Mouse (Mus musculus): ENCODE measurements around the gene Ucn3. TPM values are rescaled to one million over a fixed set of nuclear protein-coding genes. Genes with fewer than 3 reads are reported as not detected.
A peak's percentile ranks its signal among the peaks of the same experiment; 100 is the strongest.

Gene Ucn3
- polyA plus RNA-seq, 2 experiments: not detected

DNA sequence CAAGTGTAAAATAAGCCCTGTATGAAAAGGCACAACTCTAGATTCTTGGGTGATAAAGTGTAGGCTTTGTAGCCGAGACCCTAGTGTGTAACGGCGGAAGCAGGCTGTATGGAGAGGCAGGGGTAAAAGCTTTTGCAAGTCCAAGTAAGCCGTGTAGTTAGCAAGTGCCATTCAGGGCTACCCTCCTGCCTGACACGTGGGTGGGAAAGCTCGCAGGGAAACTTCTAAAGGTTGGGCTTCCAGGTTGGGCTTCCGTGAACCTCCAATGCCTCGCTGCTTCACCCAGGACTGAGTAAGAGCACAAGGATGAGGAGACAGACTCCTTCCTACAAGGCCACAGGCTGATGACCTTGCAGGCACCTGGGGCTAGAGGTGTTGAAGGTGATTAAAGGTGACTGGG lies 50.6 kb downstream of the Ucn3 start:
- Histone ChIP-seq H3K4me3 (replicated peaks; ENCODE audit: low read length) (no peak overlapping the region), H3K4me1 (ENCODE audit: control insufficient read depth, insufficient read depth, low read length) (peaks cover 10% of the 10 kb centered on the region), H3K9me3 (ENCODE audit: control insufficient read depth, low read length) (no peaks in the 10 kb centered on the region), H3K4me2 (replicated peaks; ENCODE audit: low read depth, low read length, severe bottlenecking) (no peak overlapping the region), H3K9ac (ENCODE audit: low read depth, low read length, severe bottlenecking) (no peak overlapping the region), H3K27ac (replicated peaks; ENCODE audit: low read depth, low read length) (no peak overlapping the region), H3K36me3 (ENCODE audit: control insufficient read depth, insufficient read depth, low read length) (peaks cover 5% of the 10 kb centered on the region), H3K27me3 (ENCODE audit: control insufficient read depth, insufficient read depth, low read length) (no peaks in the 10 kb centered on the region)
- DNase-seq (ENCODE audit: low spot score) (no peak), ATAC-seq (ENCODE audit: low FRiP score, low read depth) (no peak)
- 63% methylated on average over 8 of the region's 8 CpGs for WGBS
- no peak for TF ChIP-seq POLR2A (IDR thresholded peaks at IDR 0.05; ENCODE audit: borderline replicate concordance, extremely low read depth, insufficient read depth, insufficient read length)

DNA sequence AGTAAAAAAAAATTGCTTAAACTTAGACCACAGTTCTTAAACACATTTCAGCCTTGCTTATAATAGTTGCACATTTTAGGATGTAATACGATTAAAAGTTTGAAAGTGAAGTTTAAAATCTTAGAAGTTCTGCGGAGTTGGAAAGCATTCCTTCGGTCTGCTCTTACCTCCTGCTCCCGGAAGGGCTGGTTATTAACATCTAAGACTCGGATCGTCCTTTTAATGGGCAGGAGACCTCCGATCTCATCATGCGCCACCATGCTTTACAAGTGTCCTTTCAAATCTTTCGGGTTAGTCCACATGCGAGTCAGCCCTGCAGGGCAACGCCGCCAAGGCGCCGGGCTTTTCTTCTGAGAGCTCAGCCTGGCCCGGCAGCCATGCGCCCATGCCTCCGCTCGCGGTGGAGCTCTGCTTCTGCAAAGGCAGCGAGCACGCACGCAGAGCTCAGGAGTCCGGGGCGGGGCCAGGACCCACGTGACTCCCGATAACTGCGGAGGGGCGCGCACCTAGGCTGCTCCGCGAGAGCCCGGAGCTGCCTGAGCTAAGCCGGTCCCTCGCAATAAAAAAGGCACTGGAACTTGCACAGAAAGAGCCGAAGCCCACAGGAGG lies 51.9 kb downstream of the Ucn3 start:
- Histone ChIP-seq H3K9ac (ENCODE audit: low read depth, low read length, severe bottlenecking) (peak overlapping the region; percentile 83), H3K4me3 (replicated peaks; ENCODE audit: low read length) (peak overlapping the region; percentile 71), H3K4me2 (replicated peaks; ENCODE audit: low read depth, low read length, severe bottlenecking) (peak overlapping the region; percentile 54), H3K4me1 (ENCODE audit: control insufficient read depth, insufficient read depth, low read length) (peaks cover 10% of the 10 kb centered on the region), H3K36me3 (ENCODE audit: control insufficient read depth, insufficient read depth, low read length) (peaks cover 8% of the 10 kb centered on the region), H3K27ac (replicated peaks; ENCODE audit: low read depth, low read length) (peak overlapping the region; percentile 86), H3K9me3 (ENCODE audit: control insufficient read depth, low read length) (no peaks in the 10 kb centered on the region), H3K27me3 (ENCODE audit: control insufficient read depth, insufficient read depth, low read length) (no peaks in the 10 kb centered on the region)
- under 1% methylated on average over 35 of the region's 35 CpGs for WGBS
- peak; percentile 94 for DNase-seq (ENCODE audit: low spot score)
- ATAC-seq (ENCODE audit: low FRiP score, low read depth): peak; percentile 95
- peak; percentile 98 for TF ChIP-seq POLR2A (IDR thresholded peaks at IDR 0.05; ENCODE audit: borderline replicate concordance, extremely low read depth, insufficient read depth, insufficient read length)

DNA sequence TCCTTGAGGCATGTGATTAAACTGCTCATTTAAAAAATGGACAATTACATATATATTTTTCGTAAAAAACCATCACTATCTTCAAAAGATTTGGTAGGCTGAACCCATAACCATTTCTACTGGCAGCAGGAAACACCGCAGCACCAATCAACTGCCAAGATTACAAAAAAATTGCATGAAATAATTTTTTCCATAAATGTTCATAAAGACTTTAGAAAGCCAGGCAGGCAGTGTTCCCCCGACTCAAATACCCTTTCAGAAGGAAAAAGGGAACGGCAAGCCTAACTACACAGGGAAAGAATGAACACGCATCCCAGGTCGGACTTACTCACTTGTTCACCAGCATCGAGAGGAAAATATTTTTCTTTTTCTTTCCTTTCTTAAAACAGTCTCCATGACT lies 52.5 kb downstream of the Ucn3 start:
- peak overlapping the region; percentile 54 for H3K4me2 ChIP-seq (replicated peaks; ENCODE audit: low read depth, low read length, severe bottlenecking)
- no peak for TF ChIP-seq POLR2A (IDR thresholded peaks at IDR 0.05; ENCODE audit: borderline replicate concordance, extremely low read depth, insufficient read depth, insufficient read length)
- 11% methylated on average over 7 of the region's 7 CpGs for WGBS
- H3K9me3 ChIP-seq (ENCODE audit: control insufficient read depth, low read length): no peaks in the 10 kb centered on the region
- H3K4me3 ChIP-seq (replicated peaks; ENCODE audit: low read length): peak overlapping the region; percentile 71
- peak overlapping the region; percentile 86 for H3K27ac ChIP-seq (replicated peaks; ENCODE audit: low read depth, low read length)
- peaks cover 10% of the 10 kb centered on the region for H3K4me1 ChIP-seq (ENCODE audit: control insufficient read depth, insufficient read depth, low read length)
- H3K27me3 ChIP-seq (ENCODE audit: control insufficient read depth, insufficient read depth, low read length): no peaks in the 10 kb centered on the region
- peaks cover 15% of the 10 kb centered on the region for H3K36me3 ChIP-seq (ENCODE audit: control insufficient read depth, insufficient read depth, low read length)
- no peak for ATAC-seq (ENCODE audit: low FRiP score, low read depth)
- H3K9ac ChIP-seq (ENCODE audit: low read depth, low read length, severe bottlenecking): peak overlapping the region; percentile 83
- peak; percentile 57 for DNase-seq (ENCODE audit: low spot score)

DNA sequence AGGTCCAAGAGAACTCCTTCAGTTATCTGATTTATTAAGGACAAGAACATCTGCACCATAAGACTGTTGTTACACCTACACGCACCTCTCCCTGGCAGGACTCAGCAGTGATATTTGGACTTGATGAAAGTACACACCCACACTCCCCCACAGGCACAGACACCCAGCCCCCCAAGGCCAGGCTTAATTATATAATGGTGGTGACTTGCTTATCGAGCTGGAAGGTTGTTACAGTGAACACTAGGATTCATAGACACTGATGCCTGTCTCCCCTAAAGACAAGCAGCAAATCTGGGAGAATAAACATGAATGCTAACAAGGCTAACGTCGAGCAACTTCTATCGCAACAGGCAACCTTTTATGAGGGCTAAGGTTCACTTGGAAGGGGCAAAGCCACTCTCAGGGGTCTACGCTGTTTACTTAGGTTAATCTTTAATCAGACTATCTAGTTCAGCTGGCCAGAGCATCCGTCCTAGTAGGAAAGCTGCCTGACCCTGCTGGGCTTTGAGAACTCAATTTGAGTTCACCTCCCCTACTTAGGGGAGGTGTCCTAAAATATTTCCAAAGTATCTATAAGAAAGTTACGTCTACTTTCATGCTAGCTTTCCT lies 53.6 kb downstream of the Ucn3 start:
- H3K4me1 ChIP-seq (ENCODE audit: control insufficient read depth, insufficient read depth, low read length): peaks cover 10% of the 10 kb centered on the region
- H3K4me2 ChIP-seq (replicated peaks; ENCODE audit: low read depth, low read length, severe bottlenecking): peak overlapping the region; percentile 54
- no peak for TF ChIP-seq POLR2A (IDR thresholded peaks at IDR 0.05; ENCODE audit: borderline replicate concordance, extremely low read depth, insufficient read depth, insufficient read length)
- WGBS: 19% methylated on average over 8 of the region's 8 CpGs
- H3K9ac ChIP-seq (ENCODE audit: low read depth, low read length, severe bottlenecking): peak overlapping the region; percentile 83
- H3K4me3 ChIP-seq (replicated peaks; ENCODE audit: low read length): peak overlapping the region; percentile 71
- H3K9me3 ChIP-seq (ENCODE audit: control insufficient read depth, low read length): no peaks in the 10 kb centered on the region
- DNase-seq (ENCODE audit: low spot score): no peak
- H3K27ac ChIP-seq (replicated peaks; ENCODE audit: low read depth, low read length): 0 out of 2 replicates have a peak overlapping the region, but pooled peaks have one; percentile 22
- no peak for ATAC-seq (ENCODE audit: low FRiP score, low read depth)
- no peaks in the 10 kb centered on the region for H3K27me3 ChIP-seq (ENCODE audit: control insufficient read depth, insufficient read depth, low read length)
- peaks cover 25% of the 10 kb centered on the region for H3K36me3 ChIP-seq (ENCODE audit: control insufficient read depth, insufficient read depth, low read length)

Small RNAs within 50 kb of the gene (microRNA-seq; reads per million reads assigned to microRNA genes)
- gene Gm22460: not detected

Other genes with a start within 250 kb of the Ucn3 start
- gene Calml3, start 141.0 kb downstream of the Ucn3 start, polyA plus RNA-seq (2012; rRNA removed): 9.1 and 12.7 TPM in 2 replicates
- gene Calml3, start 141.0 kb downstream of the Ucn3 start, polyA plus RNA-seq (2014; fragmentation: Nextera tagmentation; extraction: Ambion mirVana): 5.4 and 7.4 TPM in 2 replicates
- gene Calm4, start 107.6 kb downstream of the Ucn3 start, polyA plus RNA-seq (2012; rRNA removed): 3.6 and 8.6 TPM in 2 replicates
- 21.5 and 51.5 TPM in 2 replicates for gene Calm4, start 107.6 kb downstream of the Ucn3 start, polyA plus RNA-seq (2014; fragmentation: Nextera tagmentation; extraction: Ambion mirVana)
- not detected in 2 replicates for gene Calm5, start 91.2 kb downstream of the Ucn3 start, polyA plus RNA-seq (2012; rRNA removed)
- 0.47 and 0.94 TPM in 2 replicates for gene Calm5, start 91.2 kb downstream of the Ucn3 start, polyA plus RNA-seq (2014; fragmentation: Nextera tagmentation; extraction: Ambion mirVana)
- 70.0 and 71.8 TPM in 2 replicates for gene Net1, start 27.1 kb downstream of the Ucn3 start, polyA plus RNA-seq (2012; rRNA removed)
- 115 TPM in 2 replicates for gene Net1, start 27.1 kb downstream of the Ucn3 start, polyA plus RNA-seq (2014; fragmentation: Nextera tagmentation; extraction: Ambion mirVana)
- gene Tubal3, start 27.1 kb downstream of the Ucn3 start, polyA plus RNA-seq (2012; rRNA removed): 0.03 TPM in 1 of 2 replicates, not detected in the other
- gene Tubal3, start 27.1 kb downstream of the Ucn3 start, polyA plus RNA-seq (2014; fragmentation: Nextera tagmentation; extraction: Ambion mirVana): not detected in 2 replicates
- 0.69 and 1.2 TPM in 2 replicates for gene Akr1c14, start 103.7 kb upstream of the Ucn3 start, polyA plus RNA-seq (2012; rRNA removed)
- gene Akr1c14, start 103.7 kb upstream of the Ucn3 start, polyA plus RNA-seq (2014; fragmentation: Nextera tagmentation; extraction: Ambion mirVana): 1.2 and 1.3 TPM in 2 replicates
- 0.05 and 0.10 TPM in 2 replicates for gene Akr1c18, start 205.3 kb upstream of the Ucn3 start, polyA plus RNA-seq (2012; rRNA removed)
- gene Akr1c18, start 205.3 kb upstream of the Ucn3 start, polyA plus RNA-seq (2014; fragmentation: Nextera tagmentation; extraction: Ambion mirVana): not detected in 2 replicates
- gene Akr1c13, start 245.8 kb upstream of the Ucn3 start, polyA plus RNA-seq (2012; rRNA removed): 0.31 and 0.70 TPM in 2 replicates
- 1.5 and 2.1 TPM in 2 replicates for gene Akr1c13, start 245.8 kb upstream of the Ucn3 start, polyA plus RNA-seq (2014; fragmentation: Nextera tagmentation; extraction: Ambion mirVana)

All from limb, embryonic 14.5 days (tissue).